Mouse (Mus musculus): ENCODE measurements around the gene Pram1. TPM values are rescaled to one million over a fixed set of nuclear protein-coding genes. Genes with fewer than 3 reads are reported as not detected.
A peak's percentile ranks its signal among the peaks of the same experiment; 100 is the strongest.
"Not testable (repeated sequence)": the region's sequence is repeated elsewhere in the genome, so short reads cannot be mapped to it uniquely, and the experiment has no call there.

Gene Pram1
- 0.76 and 0.82 TPM in 2 replicates for polyA plus RNA-seq (2012; rRNA removed)

DNA sequence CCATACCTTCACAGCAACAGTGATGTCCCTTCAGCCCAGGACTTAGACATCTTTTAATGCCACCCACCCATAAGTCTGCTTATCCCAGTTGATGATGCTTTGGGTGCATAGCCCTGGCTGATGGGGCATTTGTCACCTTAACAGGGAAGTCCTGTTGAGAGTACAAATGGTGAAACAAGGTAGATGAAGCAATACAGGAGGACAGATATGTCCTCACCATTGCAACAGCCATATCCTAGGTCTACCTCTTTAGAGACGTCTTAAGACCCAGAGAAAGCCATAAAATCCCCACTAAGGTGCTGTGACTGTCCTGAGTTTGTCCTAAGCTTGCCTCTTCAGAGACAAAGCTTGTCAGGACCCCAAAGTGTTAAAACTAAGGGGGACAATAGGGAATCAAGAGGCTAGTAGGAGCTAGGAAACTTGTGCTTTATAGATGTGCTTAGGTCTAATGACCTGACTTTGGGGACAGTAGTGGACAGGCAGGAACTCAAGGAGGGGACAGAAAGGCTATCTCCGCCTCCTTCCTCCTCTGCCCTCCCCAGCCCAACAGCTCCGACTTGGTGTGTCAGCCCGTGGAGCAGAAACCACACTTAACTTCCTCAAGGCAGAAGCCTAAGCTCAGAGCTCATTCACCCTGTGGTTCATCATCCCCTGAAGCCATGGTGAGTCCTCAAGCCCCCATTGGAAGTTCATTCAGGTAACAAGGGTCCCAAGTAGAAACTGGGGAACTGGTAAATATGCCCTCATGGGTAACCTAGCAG lies at the start of gene Pram1:
Gene Pram1 (plus strand): TSS at position 541 of the 761 bp plus-strand sequence.
- no peak for DNase-seq (ENCODE audit: low read depth)
- TF ChIP-seq CTCF (IDR thresholded peaks at IDR 0.05; ENCODE audit: borderline replicate concordance, extremely low read depth, insufficient read depth, insufficient read length) (no peak), POLR2A (IDR thresholded peaks at IDR 0.05; ENCODE audit: borderline replicate concordance, extremely low read depth, insufficient read depth, insufficient read length, poor library complexity, severe bottlenecking) (no peak)

DNA sequence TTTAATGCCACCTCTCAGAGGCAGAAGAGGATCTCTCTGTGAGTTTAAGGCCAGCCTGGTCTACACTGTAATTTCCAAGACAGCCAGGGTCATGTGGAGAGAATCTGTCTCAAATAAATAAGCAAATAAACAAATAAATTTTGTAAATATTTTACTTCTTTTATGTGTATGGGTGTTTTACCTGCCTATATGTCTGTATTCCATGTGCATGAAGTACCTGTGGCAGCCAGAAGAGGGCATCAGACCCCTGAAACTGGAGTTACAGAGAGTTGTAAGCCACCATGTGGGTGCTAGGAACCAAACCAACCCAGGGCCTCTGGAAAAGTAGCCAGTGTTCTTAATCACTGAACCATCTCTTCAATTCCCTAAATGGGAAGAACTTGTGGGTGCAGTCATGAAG lies 40.6 kb upstream of the Pram1 start:
- DNase-seq (ENCODE audit: low read depth), result no peak
- TF ChIP-seq POLR2A (IDR thresholded peaks at IDR 0.05; ENCODE audit: borderline replicate concordance, extremely low read depth, insufficient read depth, insufficient read length, poor library complexity, severe bottlenecking), result no peak
- TF ChIP-seq CTCF (IDR thresholded peaks at IDR 0.05; ENCODE audit: borderline replicate concordance, extremely low read depth, insufficient read depth, insufficient read length), result peak; percentile 14; the same call in 1 of the 2 replicates

DNA sequence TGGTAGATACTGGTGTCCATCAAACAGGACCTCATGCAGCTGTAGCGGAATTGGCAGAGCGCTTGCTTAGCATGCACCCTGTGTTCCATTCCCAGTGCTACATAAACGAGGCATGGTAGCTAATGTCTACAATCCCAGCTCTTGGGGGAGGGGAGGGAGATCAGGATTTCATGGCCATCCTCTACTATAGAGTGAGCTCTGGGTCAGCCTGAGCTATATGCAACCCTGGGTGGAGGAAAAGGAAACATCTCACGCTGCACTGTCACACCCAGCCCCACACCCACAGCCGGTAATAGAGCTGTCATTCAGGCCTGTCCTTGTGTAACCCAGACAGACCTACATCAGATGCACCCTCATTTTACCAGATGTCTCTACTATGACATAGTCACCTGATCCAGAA lies 39.4 kb upstream of the Pram1 start:
- DNase-seq (ENCODE audit: low read depth), result no peak
- no peak for TF ChIP-seq CTCF (IDR thresholded peaks at IDR 0.05; ENCODE audit: borderline replicate concordance, extremely low read depth, insufficient read depth, insufficient read length)
- TF ChIP-seq POLR2A (IDR thresholded peaks at IDR 0.05; ENCODE audit: borderline replicate concordance, extremely low read depth, insufficient read depth, insufficient read length, poor library complexity, severe bottlenecking), result no peak

DNA sequence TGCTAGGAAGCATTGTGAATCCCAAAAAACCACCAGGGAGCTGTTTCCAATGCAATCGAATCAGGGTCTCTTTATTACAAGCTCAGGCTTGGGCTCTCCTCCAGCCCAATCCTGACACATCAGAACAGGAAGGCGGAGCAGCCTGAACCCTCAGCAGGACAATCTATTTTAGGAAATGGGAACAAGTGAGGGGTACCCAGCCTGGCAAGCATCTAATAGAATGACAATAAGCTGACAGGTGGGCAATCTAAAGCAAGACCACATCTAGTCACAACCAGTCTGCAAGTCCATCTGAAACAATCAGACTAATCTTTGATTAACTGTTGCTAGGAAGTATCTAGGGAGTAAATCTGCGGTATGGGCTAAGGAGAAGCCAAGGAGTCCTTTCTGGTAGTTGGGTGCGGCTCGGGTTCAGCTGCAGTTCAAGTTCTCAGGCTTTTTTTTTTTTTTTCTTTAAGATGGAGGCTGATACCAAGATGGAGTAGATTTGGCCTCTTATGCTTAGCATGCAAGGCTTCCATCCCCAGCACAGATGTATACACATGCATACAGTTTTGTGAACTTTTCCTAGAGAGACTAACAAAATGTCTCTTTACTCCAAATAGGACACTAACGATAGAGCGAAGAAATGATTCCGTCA lies 37.9 kb upstream of the Pram1 start:
- DNase-seq (ENCODE audit: low read depth), result no peak
- TF ChIP-seq POLR2A (IDR thresholded peaks at IDR 0.05; ENCODE audit: borderline replicate concordance, extremely low read depth, insufficient read depth, insufficient read length, poor library complexity, severe bottlenecking) (no peak), CTCF (IDR thresholded peaks at IDR 0.05; ENCODE audit: borderline replicate concordance, extremely low read depth, insufficient read depth, insufficient read length) (no peak)

DNA sequence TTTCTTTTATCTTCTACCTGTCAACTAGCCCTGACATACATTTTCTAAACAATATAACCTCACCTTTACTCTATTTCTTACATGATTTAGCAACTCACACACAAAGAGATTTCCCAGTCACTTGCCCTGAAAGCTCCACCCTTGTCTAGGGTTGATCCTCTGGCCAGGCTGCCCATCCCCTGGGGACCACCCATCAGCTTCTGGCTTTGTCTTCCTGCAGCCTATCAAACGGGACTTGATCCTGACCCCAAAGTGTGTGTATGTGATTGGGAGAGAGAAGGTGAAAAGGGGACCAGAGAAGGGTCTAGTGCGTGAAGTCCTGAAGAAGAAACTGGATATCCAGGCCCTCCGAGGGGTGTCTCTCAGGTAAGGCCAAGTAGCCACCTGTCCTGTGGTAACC lies 37.0 kb upstream of the Pram1 start:
- TF ChIP-seq POLR2A (IDR thresholded peaks at IDR 0.05; ENCODE audit: borderline replicate concordance, extremely low read depth, insufficient read depth, insufficient read length, poor library complexity, severe bottlenecking) (no peak), CTCF (IDR thresholded peaks at IDR 0.05; ENCODE audit: borderline replicate concordance, extremely low read depth, insufficient read depth, insufficient read length) (no peak)
- DNase-seq (ENCODE audit: low read depth), result no peak

DNA sequence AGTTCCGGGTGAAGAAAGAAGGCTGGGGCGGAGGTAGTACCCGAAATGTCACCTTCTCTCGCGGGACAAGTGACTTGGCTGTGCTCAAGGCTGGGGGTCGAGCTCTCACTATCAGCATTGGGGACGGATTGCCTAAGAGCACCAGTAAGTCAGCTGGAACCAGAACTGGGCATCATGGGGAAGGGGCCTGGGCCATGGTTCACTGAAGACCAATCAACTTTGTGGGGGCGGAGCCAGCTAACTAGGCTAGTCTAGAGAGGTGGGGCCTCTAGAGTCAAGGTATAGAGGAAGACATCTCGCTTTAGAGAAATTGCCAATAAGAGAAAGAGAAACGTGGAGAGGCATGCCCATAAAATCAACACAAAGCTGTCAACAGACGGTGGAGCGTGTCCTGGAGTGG lies 35.9 kb upstream of the Pram1 start:
- no peak for DNase-seq (ENCODE audit: low read depth)
- TF ChIP-seq CTCF (IDR thresholded peaks at IDR 0.05; ENCODE audit: borderline replicate concordance, extremely low read depth, insufficient read depth, insufficient read length) (no peak), POLR2A (IDR thresholded peaks at IDR 0.05; ENCODE audit: borderline replicate concordance, extremely low read depth, insufficient read depth, insufficient read length, poor library complexity, severe bottlenecking) (no peak)

DNA sequence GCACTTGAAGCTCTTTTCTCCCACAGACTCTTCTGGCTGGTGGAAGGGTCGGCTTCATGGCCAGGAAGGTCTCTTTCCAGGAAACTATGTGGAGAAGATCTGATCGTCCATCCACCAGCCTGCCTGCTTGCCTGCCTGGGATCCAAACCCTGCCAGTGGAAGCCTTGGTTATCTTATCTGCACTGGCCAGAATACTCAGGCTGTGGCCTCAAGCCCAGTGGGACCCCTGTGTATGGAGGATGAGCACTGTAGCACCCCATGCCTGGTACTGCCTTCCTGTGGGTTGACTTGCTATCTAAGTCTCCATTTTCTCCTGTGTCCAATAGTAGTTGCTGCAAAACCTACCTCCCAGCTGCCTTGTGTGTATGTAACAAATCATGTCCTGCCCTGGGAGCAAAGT lies 30.6 kb upstream of the Pram1 start:
- TF ChIP-seq CTCF (IDR thresholded peaks at IDR 0.05; ENCODE audit: borderline replicate concordance, extremely low read depth, insufficient read depth, insufficient read length), result no peak
- TF ChIP-seq POLR2A (IDR thresholded peaks at IDR 0.05; ENCODE audit: borderline replicate concordance, extremely low read depth, insufficient read depth, insufficient read length, poor library complexity, severe bottlenecking), result no peak
- DNase-seq (ENCODE audit: low read depth), result no peak

DNA sequence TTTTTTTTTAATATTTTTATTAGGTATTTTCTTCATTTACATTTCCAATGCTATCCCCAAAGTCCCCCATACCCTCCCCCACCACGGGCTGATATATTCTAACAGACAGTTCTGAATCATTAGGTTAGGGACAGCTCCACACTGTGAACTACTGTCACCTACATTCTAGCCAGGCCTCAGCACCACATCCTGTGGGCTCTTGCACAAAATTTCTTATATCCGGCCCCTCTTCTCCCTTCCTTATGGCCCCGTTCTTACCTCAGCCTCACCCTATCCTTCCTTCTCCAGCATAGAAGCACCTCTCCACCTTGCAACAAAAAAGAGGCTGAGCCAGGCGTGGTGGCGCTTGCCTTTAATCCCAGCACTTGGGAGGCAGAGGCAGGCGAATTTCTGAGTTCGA lies 27.3 kb upstream of the Pram1 start:
- DNase-seq (ENCODE audit: low read depth), result no peak
- TF ChIP-seq POLR2A (IDR thresholded peaks at IDR 0.05; ENCODE audit: borderline replicate concordance, extremely low read depth, insufficient read depth, insufficient read length, poor library complexity, severe bottlenecking) (no peak), CTCF (IDR thresholded peaks at IDR 0.05; ENCODE audit: borderline replicate concordance, extremely low read depth, insufficient read depth, insufficient read length) (no peak)

DNA sequence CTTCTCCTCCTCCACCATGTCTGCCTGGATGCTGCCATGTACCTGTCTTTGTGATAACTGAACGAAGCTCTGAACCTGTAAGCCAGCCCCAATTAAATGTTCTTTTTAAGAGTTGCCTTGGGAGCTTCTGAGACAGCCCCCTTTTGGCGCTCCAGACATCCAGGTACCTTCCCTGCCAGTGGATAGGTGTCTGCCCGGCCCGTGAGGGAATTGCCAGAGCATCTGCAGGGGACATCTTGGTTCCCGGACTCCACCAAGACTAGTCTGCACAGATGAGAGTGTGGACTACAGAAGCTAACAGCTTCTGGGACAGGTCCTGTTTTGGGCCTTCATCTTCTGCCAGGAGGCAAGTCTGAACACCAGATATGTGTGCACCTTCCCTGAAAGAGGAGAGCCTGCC lies 24.1 kb upstream of the Pram1 start:
- DNase-seq (ENCODE audit: low read depth), result not testable (repeated sequence)

DNA sequence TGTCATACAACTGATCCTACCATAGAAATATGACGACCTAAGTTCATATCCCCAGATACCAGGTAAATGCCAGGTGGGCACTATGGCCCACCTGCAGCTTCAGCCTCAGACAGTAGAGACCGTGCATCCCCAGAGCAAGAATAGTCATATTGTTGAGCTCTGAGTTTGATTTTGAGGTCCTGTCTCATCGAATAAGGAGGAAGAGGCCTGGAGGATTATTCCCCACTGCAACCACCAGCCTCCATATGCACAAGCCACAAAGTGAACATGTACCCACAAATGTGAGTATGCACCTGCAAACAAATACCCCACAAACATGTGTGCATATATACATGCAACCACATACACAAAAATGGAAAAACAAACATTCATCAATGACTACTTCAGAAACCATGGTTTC lies 10.6 kb upstream of the Pram1 start:
- no peak for DNase-seq (ENCODE audit: low read depth)

DNA sequence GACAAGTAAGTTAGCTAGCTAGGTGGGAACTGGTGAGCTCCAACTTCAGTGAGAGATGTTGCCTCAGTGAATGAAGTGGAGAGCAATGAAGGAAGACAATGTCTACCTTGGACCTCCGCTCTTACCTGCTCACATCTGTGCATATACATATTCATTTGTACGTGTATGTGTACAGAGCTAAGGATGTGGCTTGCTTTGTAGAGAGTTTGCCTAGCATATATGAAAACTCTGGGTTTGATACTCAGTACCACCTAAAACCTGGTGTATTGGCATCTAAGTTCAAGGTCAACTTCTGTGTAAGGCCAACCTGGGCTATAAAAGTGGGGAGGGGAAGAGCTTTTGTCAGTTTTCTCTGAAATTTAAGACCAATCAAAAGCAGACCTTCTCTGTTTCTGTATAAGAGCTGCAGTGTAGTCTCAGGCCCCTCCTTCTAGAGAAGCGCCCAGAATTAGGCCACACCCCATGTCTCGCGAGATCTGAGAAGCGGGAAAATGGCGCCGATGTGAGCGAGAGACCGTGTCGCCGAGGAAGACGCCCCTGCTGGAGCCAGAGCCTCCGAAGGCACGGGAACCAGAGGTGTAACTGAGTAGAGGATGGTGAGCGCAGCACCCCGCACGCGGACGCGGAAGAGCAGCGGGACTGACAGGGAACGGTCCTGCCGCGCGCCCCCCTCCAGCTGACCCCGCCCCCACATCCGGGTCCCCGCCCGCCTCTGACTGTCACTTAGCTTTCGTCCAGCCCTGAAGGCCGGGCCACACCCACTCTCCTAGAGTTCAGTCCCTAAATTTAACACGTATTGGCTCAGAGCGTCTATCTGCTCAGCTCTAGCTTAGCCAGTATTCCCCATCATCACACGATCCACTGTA lies 9.0 kb upstream of the Pram1 start, which contains the start of gene Zfp414:
Gene Zfp414 (plus strand): TSS at position 470 of the 866 bp plus-strand sequence.
- peak; percentile 97 for DNase-seq (ENCODE audit: low read depth)
- TF ChIP-seq CTCF (IDR thresholded peaks at IDR 0.05; ENCODE audit: borderline replicate concordance, extremely low read depth, insufficient read depth, insufficient read length) (no peak; the same call in 1 of the 2 replicates), POLR2A (IDR thresholded peaks at IDR 0.05; ENCODE audit: borderline replicate concordance, extremely low read depth, insufficient read depth, insufficient read length, poor library complexity, severe bottlenecking) (peak; percentile 67; the same call in 1 of the 2 replicates)

More for the DNA sequence above, 10.6 kb upstream of the Pram1 start:
- TF ChIP-seq CTCF (IDR thresholded peaks at IDR 0.05; ENCODE audit: borderline replicate concordance, extremely low read depth, insufficient read depth, insufficient read length) (no peak), POLR2A (IDR thresholded peaks at IDR 0.05; ENCODE audit: borderline replicate concordance, extremely low read depth, insufficient read depth, insufficient read length, poor library complexity, severe bottlenecking) (no peak)

All from brain, embryonic 14.5 days (tissue).